Mouse (Mus musculus) bone marrow macrophage, adult 2 months (primary cell): ENCODE data around the gene Chrna4. TPM values are rescaled to one million over a fixed set of nuclear protein-coding genes. Genes with fewer than 3 reads are reported as not detected.

Source experiments
- H3K27ac ChIP-seq: 2 replicates; pipeline ENCODE4 v1.5.1; 2012; ENCODE audit warnings: low read depth, low read length; ENCODE audit not compliant: insufficient read depth
- H3K4me1 ChIP-seq: 2 replicates; pipeline ENCODE4 v1.6.1; 2012; ENCODE audit warnings: low read length; ENCODE audit not compliant: control insufficient read depth, insufficient read depth
- H3K4me3 ChIP-seq: 2 replicates; pipeline ENCODE4 v1.5.1; 2012; ENCODE audit warnings: mild to moderate bottlenecking, low read length, moderate library complexity; ENCODE audit not compliant: insufficient read depth
- CTCF ChIP-seq: IDR thresholded peaks from 2 replicates; pipeline ENCODE4 v1.5.1; 2012; ENCODE audit warnings: low read depth, mild to moderate bottlenecking, low read length, moderate library complexity
- POLR2A ChIP-seq: IDR thresholded peaks from 2 replicates; pipeline ENCODE4 v1.6.1; 2012; ENCODE audit warnings: mild to moderate bottlenecking, low read depth, low read length, borderline replicate concordance
- polyA plus RNA-seq: library from polyadenylated mRNA; stranded (reverse); fragments of >200 nt; gene quantifications from 2 replicates; pipeline ENCODE4 v1.2.4, GENCODE M21; 2012; ENCODE audit not compliant: missing spikeins, insufficient read depth, insufficient read length

The Chrna4 gene
- polyA plus RNA-seq, 1 experiment = not detected

DNA sequence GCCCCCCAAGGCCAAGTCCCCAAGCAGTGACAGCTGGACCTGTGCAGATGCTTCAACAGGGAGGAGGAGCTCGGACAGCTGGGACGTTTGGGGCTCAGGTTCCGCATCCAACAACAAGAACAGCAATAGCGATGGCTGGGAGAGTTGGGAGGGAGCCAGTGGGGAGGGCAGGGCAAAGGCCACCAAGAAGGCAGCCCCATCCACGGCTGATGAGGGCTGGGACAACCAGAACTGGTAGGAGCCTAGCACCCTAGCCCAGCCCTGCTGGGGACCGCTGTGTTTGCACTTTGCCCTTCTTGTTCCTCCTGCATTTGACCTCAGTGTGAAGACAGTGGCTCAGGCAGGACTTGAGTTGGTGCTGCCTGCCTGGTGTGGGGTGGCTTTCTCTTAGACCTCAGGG lies 62.2 kb downstream of the Chrna4 start:
- peaks cover 13% of the 10 kb centered on the region for H3K4me1 ChIP-seq

More for the DNA sequence above, 62.2 kb downstream of the Chrna4 start:
- H3K27ac ChIP-seq = no peak overlapping the region
- no peak overlapping the region for H3K4me3 ChIP-seq
- no peak for TF ChIP-seq CTCF
- no peak for TF ChIP-seq POLR2A

Other genes starting within 250 kb of the Chrna4 start
- gene Ythdf1, start 122.6 kb downstream of the Chrna4 start, polyA plus RNA-seq = 32.4 and 34.0 TPM in 2 replicates
- gene Birc7, start 114.5 kb downstream of the Chrna4 start, polyA plus RNA-seq = not detected in 2 replicates
- gene Nkain4, start 88.8 kb downstream of the Chrna4 start, polyA plus RNA-seq = not detected in 2 replicates
- gene Arfgap1, start 76.3 kb downstream of the Chrna4 start, polyA plus RNA-seq = 30.5 and 35.3 TPM in 2 replicates
- gene Col20a1, start 57.0 kb downstream of the Chrna4 start, polyA plus RNA-seq = 1.5 and 1.9 TPM in 2 replicates
- gene Kcnq2, start 91.8 kb upstream of the Chrna4 start, polyA plus RNA-seq = not detected in 2 replicates
- gene Eef1a2, start 113.5 kb upstream of the Chrna4 start, polyA plus RNA-seq = 0.39 TPM in 1 of 2 replicates, not detected in the other
- gene Ppdpf, start 143.7 kb upstream of the Chrna4 start, polyA plus RNA-seq = 46.1 and 47.5 TPM in 2 replicates
- gene Ptk6, start 159.2 kb upstream of the Chrna4 start, polyA plus RNA-seq = not detected in 2 replicates
- gene Srms, start 169.6 kb upstream of the Chrna4 start, polyA plus RNA-seq = not detected in 2 replicates
- not detected in 2 replicates for gene Fndc11, start 176.5 kb upstream of the Chrna4 start, polyA plus RNA-seq
- gene Helz2, start 198.5 kb upstream of the Chrna4 start, polyA plus RNA-seq = 11.2 and 13.3 TPM in 2 replicates
- 11.4 and 16.4 TPM in 2 replicates for gene Gmeb2, start 244.5 kb upstream of the Chrna4 start, polyA plus RNA-seq